Mouse (Mus musculus) neutrophil, adult 65 days (primary cell): ENCODE results near the gene Hist1h4k. TPM values are rescaled to one million over a fixed set of nuclear protein-coding genes. Genes with fewer than 3 reads are reported as not detected.

Source experiments
- total RNA-seq: library from RNA; stranded (reverse); gene quantifications from 2 replicates; pipeline ENCODE4 v1.2.4, GENCODE M21; 2023

Hist1h4k gene
- total RNA-seq: 1,648 and 2,005 TPM in 2 replicates

DNA sequence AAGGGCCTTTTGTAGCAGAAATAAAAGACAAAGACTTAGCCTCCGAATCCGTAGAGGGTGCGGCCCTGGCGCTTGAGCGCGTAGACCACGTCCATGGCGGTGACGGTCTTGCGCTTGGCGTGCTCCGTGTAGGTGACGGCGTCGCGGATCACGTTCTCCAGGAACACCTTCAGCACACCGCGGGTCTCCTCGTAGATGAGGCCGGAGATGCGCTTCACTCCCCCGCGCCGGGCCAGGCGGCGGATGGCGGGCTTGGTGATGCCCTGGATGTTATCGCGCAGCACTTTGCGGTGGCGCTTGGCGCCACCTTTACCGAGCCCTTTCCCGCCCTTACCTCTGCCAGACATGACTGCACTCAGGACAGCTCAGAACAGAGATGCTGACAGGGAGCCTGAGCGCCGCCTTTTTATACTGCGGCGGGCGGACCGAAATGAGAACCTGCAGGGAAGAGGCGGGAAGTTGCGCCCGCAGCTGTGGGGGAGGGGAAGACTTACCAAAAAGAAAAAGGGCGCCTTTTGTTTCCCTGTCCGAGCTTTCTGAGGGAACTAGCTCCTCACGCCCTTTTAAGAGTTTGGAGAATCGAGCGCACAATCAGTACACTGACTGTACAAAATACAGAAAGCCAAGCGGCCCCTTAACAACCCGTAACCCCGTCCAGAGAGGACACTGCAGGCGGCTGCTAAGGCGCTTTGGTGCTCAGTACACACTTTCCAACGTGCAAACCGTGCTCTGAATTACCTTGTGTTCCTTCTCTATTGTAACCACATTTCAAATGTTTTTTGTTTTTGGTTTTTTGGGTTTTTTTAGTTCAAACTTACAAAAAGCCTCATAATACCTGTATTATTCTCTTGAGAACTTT lies at the start of gene Hist1h4k:
Gene Hist1h4k (minus strand): TSS at position 347 of the 859 bp plus-strand sequence.

DNA sequence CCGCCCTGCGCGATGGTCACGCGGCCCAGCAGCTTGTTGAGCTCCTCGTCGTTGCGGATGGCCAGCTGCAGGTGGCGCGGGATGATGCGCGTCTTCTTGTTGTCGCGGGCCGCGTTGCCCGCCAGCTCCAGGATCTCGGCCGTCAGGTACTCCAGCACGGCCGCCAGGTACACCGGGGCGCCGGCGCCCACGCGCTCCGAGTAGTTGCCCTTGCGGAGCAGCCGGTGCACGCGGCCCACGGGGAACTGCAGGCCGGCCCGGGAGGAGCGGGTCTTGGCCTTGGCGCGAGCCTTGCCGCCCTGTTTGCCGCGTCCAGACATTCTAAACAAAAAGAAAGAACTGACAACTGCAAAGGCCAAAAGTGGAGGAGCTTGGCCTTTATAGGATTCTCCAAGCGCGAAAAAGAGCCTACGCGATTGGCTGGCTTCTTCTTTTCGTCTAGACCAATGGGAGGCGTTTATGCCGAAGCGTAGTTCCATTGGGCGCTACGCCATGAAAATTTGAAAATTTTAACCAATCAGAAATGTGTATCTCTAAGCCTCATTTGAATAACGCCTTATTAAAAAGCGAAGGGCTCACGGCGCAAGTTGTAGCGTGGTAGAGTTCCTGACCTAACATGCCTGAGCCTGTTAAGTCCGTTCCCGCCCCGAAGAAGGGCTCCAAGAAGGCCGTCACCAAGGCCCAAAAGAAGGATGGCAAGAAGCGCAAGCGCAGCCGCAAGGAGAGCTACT lies 36.8 kb upstream of the Hist1h4k start, which contains the start of the genes Hist1h2an and Hist1h2bp:
Gene Hist1h2an (minus strand): TSS at position 320 of the 731 bp plus-strand sequence.
Gene Hist1h2bp (plus strand): TSS at position 563 of the 731 bp plus-strand sequence.

DNA sequence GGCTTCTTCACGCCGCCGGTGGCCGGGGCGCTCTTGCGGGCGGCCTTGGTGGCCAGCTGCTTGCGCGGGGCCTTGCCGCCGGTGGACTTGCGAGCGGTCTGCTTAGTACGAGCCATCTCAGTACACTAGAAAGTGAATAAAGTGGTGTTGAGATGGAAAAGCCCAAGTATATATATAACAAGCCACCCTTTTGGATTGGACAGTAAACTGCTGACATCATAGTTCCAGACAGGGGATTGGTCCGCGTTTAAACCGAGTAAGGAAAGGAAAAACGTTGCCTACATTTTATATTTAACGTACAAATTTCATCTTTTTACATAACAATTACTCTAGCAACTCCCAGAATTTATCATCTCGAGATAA lies 32.9 kb upstream of the Hist1h4k start, which contains the start of gene Hist1h3i:
Gene Hist1h3i (minus strand): TSS at position 116 of the 363 bp plus-strand sequence.

DNA sequence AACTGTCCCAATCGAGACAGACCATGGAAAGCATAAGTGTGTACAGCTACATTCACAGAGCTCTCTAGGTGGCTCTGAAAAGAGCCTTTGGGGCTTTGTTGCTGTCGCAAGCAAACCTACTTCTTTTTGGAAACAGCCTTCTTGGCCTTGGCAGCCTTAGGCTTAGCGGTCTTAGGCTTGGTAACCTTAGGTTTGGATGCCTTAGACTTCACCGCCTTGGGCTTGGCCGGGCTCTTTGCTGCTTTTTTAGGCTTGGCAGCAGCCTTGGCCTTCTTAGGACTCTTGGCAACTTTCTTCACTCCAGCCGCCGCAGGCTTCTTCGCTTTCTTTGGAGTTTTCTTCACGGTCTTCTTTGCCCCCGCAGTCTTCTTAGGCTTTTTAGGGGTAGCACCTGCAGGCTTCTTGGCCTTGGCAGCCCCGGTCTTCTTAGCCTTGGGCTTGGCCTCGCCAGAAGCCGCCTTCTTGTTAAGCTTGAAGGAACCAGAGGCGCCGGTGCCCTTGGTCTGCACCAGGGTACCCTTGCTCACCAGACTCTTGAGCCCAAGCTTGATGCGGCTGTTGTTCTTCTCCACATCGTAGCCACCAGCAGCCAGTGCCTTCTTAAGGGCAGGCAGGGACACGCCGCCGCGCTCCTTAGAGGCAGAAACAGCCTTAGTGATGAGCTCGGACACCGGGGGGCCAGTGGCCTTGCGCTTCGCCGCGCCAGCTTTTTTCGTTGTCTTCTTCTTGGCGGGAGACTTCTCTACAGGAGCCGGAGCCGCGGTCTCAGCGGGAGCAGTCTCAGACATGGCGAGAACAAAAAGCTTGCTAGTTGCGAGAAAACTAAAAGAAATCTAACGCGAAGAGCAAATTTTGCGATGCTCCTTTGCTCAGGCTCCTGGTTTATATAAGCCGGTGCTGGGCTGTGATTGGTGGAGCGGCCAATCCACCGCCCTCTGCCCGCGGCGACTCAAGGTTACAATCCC lies 29.7 kb upstream of the Hist1h4k start, which contains the start of gene Hist1h1b:
Gene Hist1h1b (minus strand): TSS at position 859 of the 965 bp plus-strand sequence.

DNA sequence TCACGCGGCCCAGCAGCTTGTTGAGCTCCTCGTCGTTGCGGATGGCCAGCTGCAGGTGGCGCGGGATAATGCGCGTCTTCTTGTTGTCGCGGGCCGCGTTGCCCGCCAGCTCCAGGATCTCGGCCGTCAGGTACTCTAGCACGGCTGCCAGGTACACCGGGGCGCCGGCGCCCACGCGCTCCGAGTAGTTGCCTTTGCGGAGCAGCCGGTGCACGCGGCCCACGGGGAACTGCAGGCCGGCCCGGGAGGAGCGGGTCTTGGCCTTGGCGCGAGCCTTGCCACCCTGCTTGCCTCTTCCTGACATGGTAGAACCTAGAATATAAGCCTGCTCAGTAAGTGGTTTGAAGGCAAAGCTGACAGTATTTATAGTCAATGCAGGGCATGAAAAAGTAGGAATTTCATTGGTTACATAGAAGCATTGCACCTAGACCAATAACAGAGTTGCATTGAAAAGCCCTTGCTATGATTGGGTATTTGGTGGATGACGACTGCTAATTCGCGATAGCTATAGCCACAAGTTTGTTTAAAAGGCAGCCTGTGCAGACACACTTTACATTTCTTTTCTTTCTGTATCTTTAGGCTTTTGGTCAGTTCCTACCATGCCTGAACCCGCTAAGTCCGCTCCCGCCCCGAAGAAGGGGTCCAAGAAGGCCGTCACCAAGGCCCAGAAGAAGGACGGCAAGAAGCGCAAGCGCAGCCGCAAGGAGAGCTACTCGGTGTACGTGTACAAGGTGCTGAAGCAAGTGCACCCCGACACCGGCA lies 3.4 kb upstream of the Hist1h4k start, which contains the start of the genes Hist1h2ak and Hist1h2bn:
Gene Hist1h2ak (minus strand): TSS at position 304 of the 762 bp plus-strand sequence.
Gene Hist1h2bn (plus strand): TSS at position 600 of the 762 bp plus-strand sequence.

DNA sequence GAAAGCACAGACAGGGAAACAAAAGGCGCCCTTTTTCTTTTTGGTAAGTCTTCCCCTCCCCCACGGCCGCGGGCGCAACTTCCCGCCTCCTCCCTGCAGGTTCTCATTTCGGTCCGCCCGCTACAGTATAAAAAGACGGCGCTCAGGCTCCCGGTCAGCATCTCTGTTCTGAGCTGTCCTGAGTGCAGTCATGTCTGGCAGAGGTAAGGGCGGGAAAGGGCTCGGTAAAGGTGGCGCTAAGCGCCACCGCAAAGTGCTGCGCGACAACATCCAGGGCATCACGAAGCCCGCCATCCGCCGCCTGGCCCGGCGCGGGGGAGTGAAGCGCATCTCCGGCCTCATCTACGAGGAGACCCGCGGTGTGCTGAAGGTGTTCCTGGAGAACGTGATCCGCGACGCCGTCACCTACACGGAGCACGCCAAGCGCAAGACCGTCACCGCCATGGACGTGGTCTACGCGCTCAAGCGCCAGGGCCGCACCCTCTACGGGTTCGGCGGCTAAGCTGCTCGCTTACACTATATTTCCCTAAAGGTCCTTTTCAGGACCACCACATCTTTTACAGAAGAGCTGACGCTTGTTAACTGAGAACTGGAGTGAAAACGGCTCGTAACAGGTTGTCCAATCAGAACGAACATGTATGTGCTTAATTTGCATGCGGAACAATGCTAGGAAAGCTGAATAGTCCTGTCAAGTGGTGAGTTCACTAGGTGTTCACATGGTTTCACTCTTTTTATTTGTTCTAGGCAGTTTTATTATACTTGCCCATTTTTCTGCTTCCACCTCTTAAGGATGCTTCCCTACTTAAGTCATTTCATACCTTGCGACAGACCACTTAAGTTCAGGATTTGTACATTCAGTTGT lies 15.2 kb downstream of the Hist1h4k start, which contains the start of gene Hist1h4j:
Gene Hist1h4j (plus strand): TSS at position 159 of the 862 bp plus-strand sequence.

DNA sequence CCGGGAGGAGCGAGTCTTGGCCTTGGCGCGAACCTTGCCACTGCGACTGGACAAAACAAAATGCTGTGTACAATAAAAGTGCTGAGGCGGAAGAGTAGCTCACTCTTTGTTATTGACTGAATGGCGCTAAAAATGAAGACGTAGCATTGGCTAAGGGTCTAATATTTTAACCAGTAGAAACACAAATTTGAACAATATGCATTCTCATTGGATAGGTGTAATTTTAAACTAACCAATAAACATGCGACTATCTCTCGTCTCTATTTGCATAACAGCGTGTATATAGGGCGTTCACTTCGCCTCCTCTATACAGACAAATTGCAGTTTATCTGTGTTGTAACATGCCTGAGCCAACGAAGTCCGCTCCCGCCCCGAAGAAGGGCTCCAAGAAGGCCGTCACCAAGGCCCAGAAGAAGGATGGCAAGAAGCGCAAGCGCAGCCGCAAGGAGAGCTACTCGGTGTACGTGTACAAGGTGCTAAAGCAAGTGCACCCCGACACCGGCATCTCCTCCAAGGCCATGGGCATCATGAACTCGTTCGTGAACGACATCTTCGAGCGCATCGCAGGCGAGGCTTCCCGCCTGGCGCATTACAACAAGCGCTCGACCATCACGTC lies 28.4 kb downstream of the Hist1h4k start, which contains the start of gene Hist1h2bm:
Gene Hist1h2bm (plus strand): TSS at position 288 of the 616 bp plus-strand sequence.

DNA sequence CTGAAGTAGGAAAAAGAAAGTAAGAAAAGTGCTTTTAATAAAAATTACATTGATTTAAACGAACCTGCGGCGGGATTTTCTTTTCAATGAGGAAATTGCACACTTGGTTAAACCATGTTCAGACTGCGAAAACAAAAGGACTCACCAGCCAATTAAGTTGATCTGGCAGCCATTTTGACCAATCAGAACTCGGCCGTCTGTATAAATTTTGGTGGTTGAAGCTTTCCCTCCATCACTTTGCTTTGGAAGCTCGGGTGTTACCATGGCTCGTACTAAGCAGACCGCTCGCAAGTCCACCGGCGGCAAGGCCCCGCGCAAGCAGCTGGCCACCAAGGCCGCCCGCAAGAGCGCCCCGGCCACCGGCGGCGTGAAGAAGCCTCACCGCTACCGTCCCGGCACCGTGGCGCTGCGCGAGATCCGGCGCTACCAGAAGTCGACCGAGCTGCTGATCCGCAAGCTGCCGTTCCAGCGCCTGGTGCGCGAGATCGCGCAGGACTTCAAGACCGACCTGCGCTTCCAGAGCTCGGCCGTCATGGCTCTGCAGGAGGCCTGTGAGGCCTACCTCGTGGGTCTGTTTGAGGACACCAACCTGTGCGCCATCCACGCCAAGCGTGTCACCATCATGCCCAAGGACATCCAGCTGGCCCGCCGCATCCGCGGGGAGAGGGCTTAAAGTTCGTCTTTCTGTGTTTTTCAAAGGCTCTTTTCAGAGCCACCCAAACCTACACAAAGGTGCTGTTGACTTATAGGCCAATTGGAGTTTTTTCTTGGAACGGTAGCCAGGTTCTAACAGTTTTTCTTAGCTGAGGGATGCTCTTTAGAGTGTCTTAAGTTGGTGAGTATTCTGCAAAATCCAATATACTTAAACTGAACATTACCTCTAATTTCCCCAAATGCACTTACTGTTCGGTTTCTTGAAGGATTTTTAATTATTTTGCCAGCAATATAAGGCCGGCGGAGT lies 32.6 kb downstream of the Hist1h4k start, which contains the start of gene Hist1h3h:
Gene Hist1h3h (plus strand): TSS at position 263 of the 961 bp plus-strand sequence.

DNA sequence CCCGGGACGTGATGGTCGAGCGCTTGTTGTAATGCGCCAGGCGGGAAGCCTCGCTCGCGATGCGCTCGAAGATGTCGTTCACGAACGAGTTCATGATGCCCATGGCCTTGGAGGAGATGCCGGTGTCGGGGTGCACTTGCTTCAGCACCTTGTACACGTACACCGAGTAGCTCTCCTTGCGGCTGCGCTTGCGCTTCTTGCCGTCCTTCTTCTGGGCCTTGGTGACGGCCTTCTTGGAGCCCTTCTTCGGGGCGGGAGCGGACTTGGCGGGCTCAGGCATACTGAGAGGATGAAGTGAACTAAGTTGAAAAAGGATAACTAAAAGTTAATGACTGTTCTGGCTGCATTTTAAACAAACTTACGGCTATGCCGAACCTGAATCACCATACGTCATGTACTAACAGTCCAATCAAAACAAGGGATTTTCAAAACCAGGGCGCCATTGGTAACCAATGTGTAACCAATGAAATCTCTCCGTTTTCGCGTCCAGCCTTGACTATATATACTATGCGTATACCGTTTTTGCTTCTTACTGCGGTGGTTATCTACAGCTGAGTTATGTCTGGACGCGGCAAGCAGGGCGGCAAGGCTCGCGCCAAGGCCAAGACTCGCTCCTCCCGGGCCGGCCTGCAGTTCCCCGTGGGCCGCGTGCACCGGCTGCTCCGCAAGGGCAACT lies 34.3 kb downstream of the Hist1h4k start, which contains the start of the genes Hist1h2bl and Hist1h2ai:
Gene Hist1h2bl (minus strand): TSS at position 280 of the 676 bp plus-strand sequence.
Gene Hist1h2ai (plus strand): TSS at position 559 of the 676 bp plus-strand sequence.

Other genes with a start within 250 kb of the Hist1h4k start
- gene Gm11273, start 249.1 kb downstream of the Hist1h4k start, total RNA-seq: 9.1 and 10.0 TPM in 2 replicates
- 2.6 and 3.3 TPM in 2 replicates for gene Zkscan8, start 219.4 kb downstream of the Hist1h4k start, total RNA-seq
- gene Olfr1366, start 207.7 kb downstream of the Hist1h4k start, total RNA-seq: not detected in 2 replicates
- gene Olfr1535, start 190.6 kb downstream of the Hist1h4k start, total RNA-seq: not detected in 2 replicates
- not detected in 2 replicates for gene Olfr1364, start 168.7 kb downstream of the Hist1h4k start, total RNA-seq
- not detected in 2 replicates for gene Olfr1362, start 136.5 kb downstream of the Hist1h4k start, total RNA-seq
- gene Olfr11, start 108.0 kb downstream of the Hist1h4k start, total RNA-seq: not detected in 2 replicates
- not detected in 2 replicates for gene Olfr1361, start 87.1 kb downstream of the Hist1h4k start, total RNA-seq
- not detected in 2 replicates for gene Olfr1360, start 73.1 kb downstream of the Hist1h4k start, total RNA-seq
- gene Olfr1359, start 52.4 kb downstream of the Hist1h4k start, total RNA-seq: not detected in 2 replicates
- 555 and 664 TPM in 2 replicates for gene Hist1h2bl, start 34.4 kb downstream of the Hist1h4k start, total RNA-seq
- 246 and 285 TPM in 2 replicates for gene Hist1h2ai, start 34.1 kb downstream of the Hist1h4k start, total RNA-seq
- 883 and 948 TPM in 2 replicates for gene Hist1h3h, start 32.8 kb downstream of the Hist1h4k start, total RNA-seq
- gene Hist1h2bm, start 28.5 kb downstream of the Hist1h4k start, total RNA-seq: 134 and 170 TPM in 2 replicates
- 66.9 and 93.4 TPM in 2 replicates for gene Hist1h4j, start 15.4 kb downstream of the Hist1h4k start, total RNA-seq
- 280 and 284 TPM in 2 replicates for gene Hist1h2ak, start 3.3 kb upstream of the Hist1h4k start, total RNA-seq
- 414 and 492 TPM in 2 replicates for gene Hist1h2bn, start 3.6 kb upstream of the Hist1h4k start, total RNA-seq
- gene Hist1h1b, start 30.1 kb upstream of the Hist1h4k start, total RNA-seq: 343 and 349 TPM in 2 replicates
- gene Hist1h3i, start 32.9 kb upstream of the Hist1h4k start, total RNA-seq: 850 and 1,006 TPM in 2 replicates
- gene Hist1h2an, start 36.7 kb upstream of the Hist1h4k start, total RNA-seq: 108 and 113 TPM in 2 replicates
- gene Hist1h2bp, start 37.0 kb upstream of the Hist1h4k start, total RNA-seq: 316 and 334 TPM in 2 replicates
- 732 and 971 TPM in 2 replicates for gene Hist1h2bq, start 59.7 kb upstream of the Hist1h4k start, total RNA-seq
- 940 and 1,538 TPM in 2 replicates for gene Hist1h2ao, start 60.0 kb upstream of the Hist1h4k start, total RNA-seq
- 869 and 934 TPM in 2 replicates for gene Hist1h4m, start 61.2 kb upstream of the Hist1h4k start, total RNA-seq
- 196 and 307 TPM in 2 replicates for gene Hist1h4n, start 81.7 kb upstream of the Hist1h4k start, total RNA-seq
- gene Hist1h2ap, start 83.0 kb upstream of the Hist1h4k start, total RNA-seq: 286 and 375 TPM in 2 replicates
- 735 and 957 TPM in 2 replicates for gene Hist1h2br, start 83.2 kb upstream of the Hist1h4k start, total RNA-seq
- gene Zfp184, start 194.6 kb upstream of the Hist1h4k start, total RNA-seq: 0.36 and 0.54 TPM in 2 replicates
- not detected in 2 replicates for gene Pom121l2, start 230.7 kb upstream of the Hist1h4k start, total RNA-seq